In genomic region chr16:50462226-50462870, GRCm38 (mm10) we compare ENCODE assay signal across 12 mouse cellular contexts. TPM values are rescaled to one million over a fixed set of nuclear protein-coding genes. Genes with fewer than 3 reads are reported as not detected.
DNase-seq lines count a peak whose midpoint lies in the region; ATAC-seq and TF ChIP-seq lines count a peak whose summit lies in the region.
"Had no signal": no experiment of that assay in that cellular context is flagged by ENCODE, and none has a peak within 500 bp of the region (broad histone marks: within the 10 kb centered on the region; RNA-seq: fewer than 3 reads in every experiment).

No protein-coding gene starts in this region.

- no peak for TF ChIP-seq POLR2A in myocyte (IDR thresholded peaks at IDR 0.05; ENCODE audit: insufficient read length, low read depth)

- H3K79me2 ChIP-seq in myocyte (ENCODE audit: control insufficient read depth, insufficient read depth) = no peaks in the 10 kb centered on the region

- no peak for ATAC-seq in heart, embryonic 11.5 days (replicated peaks; ENCODE audit: insufficient number of reproducible peaks, low FRiP score, low TSS enrichment)
- ATAC-seq in lung, embryonic 14.5 days (ENCODE audit: insufficient read depth) = no peak
- no peak for ATAC-seq in midbrain, postnatal 0 days (ENCODE audit: low FRiP score)
- ATAC-seq: forebrain, embryonic 16.5 days had no signal

- H3K9ac ChIP-seq in heart, embryonic 11.5 days (ENCODE audit: low read depth, low read length) = no peak overlapping the region
- no peak overlapping the region for H3K9ac ChIP-seq in lung, embryonic 14.5 days
- H3K9ac ChIP-seq in midbrain, postnatal 0 days (replicated peaks; ENCODE audit: low read length, poor library complexity, severe bottlenecking) = no peak overlapping the region

- no peak overlapping the region for H3K27ac ChIP-seq in heart, embryonic 11.5 days (ENCODE audit: low read depth, low read length)
- no peak overlapping the region for H3K27ac ChIP-seq in lung, embryonic 14.5 days (ENCODE audit: low read depth)
- no peak overlapping the region for H3K27ac ChIP-seq in midbrain, postnatal 0 days (ENCODE audit: low read depth, low read length)

- no peaks in the 10 kb centered on the region for H3K9me3 ChIP-seq in heart, embryonic 11.5 days (replicated peaks; ENCODE audit: control insufficient read depth, low read length)
- no peaks in the 10 kb centered on the region for H3K9me3 ChIP-seq in lung, embryonic 14.5 days (ENCODE audit: low read depth, low read length)
- no peaks in the 10 kb centered on the region for H3K9me3 ChIP-seq in midbrain, postnatal 0 days (ENCODE audit: low read length)

- H3K4me1 ChIP-seq in heart, embryonic 11.5 days (ENCODE audit: control insufficient read depth, insufficient read depth, low read length) = peaks cover 4% of the 10 kb centered on the region; the same call in 1 of the 2 replicates
- H3K4me1 ChIP-seq in lung, embryonic 14.5 days (ENCODE audit: insufficient read depth) = no peaks in the 10 kb centered on the region
- no peaks in the 10 kb centered on the region for H3K4me1 ChIP-seq in midbrain, postnatal 0 days (ENCODE audit: insufficient read depth, low read length)

- no peak overlapping the region for H3ac ChIP-seq in myocyte (ENCODE audit: control insufficient read depth, insufficient read length)

- 0 out of 2 replicates have a peak overlapping the region, but pooled peaks have one; percentile 29 for H3K4me2 ChIP-seq in heart, embryonic 11.5 days
- H3K4me2 ChIP-seq in lung, embryonic 14.5 days = peak overlapping the region; percentile 18; the same call in 1 of the 2 replicates
- H3K4me2 ChIP-seq in myocyte (ENCODE audit: low read depth) = peak overlapping the region; percentile 14
- no peak overlapping the region for H3K4me2 ChIP-seq in midbrain, postnatal 0 days (ENCODE audit: low read depth, low read length, poor library complexity, severe bottlenecking)

- intact Hi-C loops in heart, postnatal 14 days (cut with DNase I) = no loop called here

- no peaks in the 10 kb centered on the region for H3K36me3 ChIP-seq in heart, embryonic 11.5 days (ENCODE audit: control insufficient read depth, insufficient read depth, low read length)
- H3K36me3 ChIP-seq in lung, embryonic 14.5 days (ENCODE audit: insufficient read depth) = no peaks in the 10 kb centered on the region
- H3K36me3 ChIP-seq in myocyte (ENCODE audit: control insufficient read depth, insufficient read depth) = no peaks in the 10 kb centered on the region
- H3K36me3 ChIP-seq in midbrain, postnatal 0 days (ENCODE audit: insufficient read depth, low read length) = no peaks in the 10 kb centered on the region

- H3K27me3 ChIP-seq in heart, embryonic 11.5 days (ENCODE audit: control insufficient read depth, insufficient read depth, low read length) = no peaks in the 10 kb centered on the region
- H3K27me3 ChIP-seq in lung, embryonic 14.5 days (ENCODE audit: insufficient read depth, low read length) = no peaks in the 10 kb centered on the region
- no peaks in the 10 kb centered on the region for H3K27me3 ChIP-seq in myocyte (ENCODE audit: control insufficient read depth, insufficient read depth, insufficient read length)
- H3K27me3 ChIP-seq in midbrain, postnatal 0 days (ENCODE audit: insufficient read depth, low read length) = no peaks in the 10 kb centered on the region

- no peak for TF ChIP-seq CTCF in lung, embryonic 14.5 days (IDR thresholded peaks at IDR 0.05; ENCODE audit: low read depth)
- no peak for TF ChIP-seq CTCF in midbrain, postnatal 0 days (IDR thresholded peaks at IDR 0.05)

- DNase-seq in heart, postnatal 14 days = no peak
- no peak for DNase-seq in lung, embryonic 14.5 days
- DNase-seq in lung, adult 18-20 months = no peak
- DNase-seq in ZHBTc4 (ENCODE audit: low read depth, low spot score) = peak; percentile 70
- no peak for DNase-seq in cerebellum, postnatal 36 days
- DNase-seq in midbrain, postnatal 0 days (ENCODE audit: low spot score) = no peak
- DNase-seq: cerebellum, postnatal 25 days; layer of hippocampus, adult 9-11 months; right cerebral cortex, postnatal 14 days had no signal

- WGBS in heart, embryonic 11.5 days (ENCODE audit: insufficient replicate concordance) = 28% methylated on average over 10 of the region's 10 CpGs
- WGBS in lung, embryonic 14.5 days = 31% methylated on average over 10 of the region's 10 CpGs
- 41% methylated on average over 10 of the region's 10 CpGs for WGBS in midbrain, postnatal 0 days

- no peak overlapping the region for H3K4me3 ChIP-seq in heart, embryonic 11.5 days (ENCODE audit: low read depth, low read length)
- H3K4me3 ChIP-seq in lung, embryonic 14.5 days (ENCODE audit: low read depth, low read length) = no peak overlapping the region
- H3K4me3 ChIP-seq in myocyte = no peak overlapping the region
- no peak overlapping the region for H3K4me3 ChIP-seq in midbrain, postnatal 0 days (ENCODE audit: low read depth, low read length)

TF ChIP-seq in myocyte, 11 proteins besides CTCF, POLR2A, EP300 and RAD21:
- TF ChIP-seq SRF (IDR thresholded peaks at IDR 0.05; ENCODE audit: control insufficient read depth, insufficient read length, low read depth) (no peak), POLR2AphosphoS2 (IDR thresholded peaks at IDR 0.05; ENCODE audit: insufficient read length, low read depth) (no peak), MAX (IDR thresholded peaks at IDR 0.05; ENCODE audit: low read depth) (no peak), MYOD1 (IDR thresholded peaks at IDR 0.05; ENCODE audit: control insufficient read depth in 1 of 3, insufficient read length in 2 of 3, low read depth in 2 of 3) (no peak), E2F4 (IDR thresholded peaks at IDR 0.05; ENCODE audit: insufficient read depth) (no peak), TCF12 (IDR thresholded peaks at IDR 0.05; ENCODE audit: insufficient read depth, poor library complexity, severe bottlenecking) (no peak), REST (IDR thresholded peaks at IDR 0.05; ENCODE audit: insufficient read depth, insufficient read length) (no peak), TCF3 (IDR thresholded peaks at IDR 0.05; ENCODE audit: insufficient read length, low read depth) (no peak), USF1 (IDR thresholded peaks at IDR 0.05; ENCODE audit: low read depth) (no peak), CEBPB (IDR thresholded peaks at IDR 0.05; ENCODE audit: insufficient read depth, poor library complexity, severe bottlenecking) (no peak), MYOG (IDR thresholded peaks at IDR 0.05; ENCODE audit: control insufficient read depth in 1 of 3, insufficient read depth in 1 of 3, insufficient read length in 2 of 3, low read depth in 2 of 3) (no peak)
TF ChIP-seq in myocyte: peak in this region for 0.

RNA-seq across cellular contexts. Expression of gene Bbx, which starts 30.2 kb away (rescaled TPM):
- 32.6 and 40.2 TPM in 2 replicates for polyA plus RNA-seq in heart, embryonic 11.5 days (2014; fragmentation: Nextera tagmentation; extraction: Ambion mirVana)
- total RNA-seq in heart, postnatal 14 days (2021) = 10 to 100 TPM; 15.4 to 18.0 TPM
- 40.5 and 41.6 TPM in 2 replicates for polyA plus RNA-seq in lung, embryonic 14.5 days (2014; fragmentation: Nextera tagmentation; extraction: Ambion mirVana)
- polyA plus RNA-seq in myocyte (2012; fragmentation: generic; extraction: Trizol) = 4.6 TPM
- total RNA-seq in midbrain, postnatal 0 days (2014; rRNA removed) = 8.4 and 11.8 TPM in 2 replicates
- polyA plus RNA-seq in midbrain, postnatal 0 days (2015; fragmentation: Nextera tagmentation; extraction: Ambion mirVana) = 8.4 and 10.7 TPM in 2 replicates
